Mouse (Mus musculus) lung, embryonic 14.5 days (tissue): ENCODE results near the gene Lrrc1. TPM values are rescaled to one million over a fixed set of nuclear protein-coding genes. Genes with fewer than 3 reads are reported as not detected.

ENCODE experiments used
- ATAC-seq: fragments of 200-750 bp; cut with Nextera tagmentation; 2 replicates; pipeline ENCODE4 v1.8.0; 2017; ENCODE audit warnings: mild to moderate bottlenecking, moderate TSS enrichment, moderate library complexity; ENCODE audit not compliant: insufficient read depth
- DNase-seq: peaks from one replicate; pipeline ENCODE4 v3.0.0-alpha.2; 2015
- H3K27ac ChIP-seq: fragments of 300-500 bp; sonication (generic); 2 replicates; pipeline ENCODE4 v1.5.1; 2014; ENCODE audit warnings: low read depth, mild to moderate bottlenecking, moderate library complexity
- H3K27me3 ChIP-seq: fragments of 300-500 bp; sonication (generic); 2 replicates; pipeline ENCODE4 v1.6.1; 2014; ENCODE audit warnings: low read length, control low read depth; ENCODE audit not compliant: insufficient read depth
- H3K36me3 ChIP-seq: fragments of 300-500 bp; sonication (generic); 2 replicates; pipeline ENCODE4 v1.6.1; 2014; ENCODE audit warnings: control low read depth; ENCODE audit not compliant: insufficient read depth
- H3K4me1 ChIP-seq: fragments of 300-500 bp; sonication (generic); 2 replicates; pipeline ENCODE4 v1.6.1; 2014; ENCODE audit warnings: antibody characterized with exemption, control low read depth; ENCODE audit not compliant: insufficient read depth
- H3K4me2 ChIP-seq: fragments of 300-500 bp; sonication (generic); 2 replicates; pipeline ENCODE4 v1.6.1; 2014; ENCODE audit warnings: mild to moderate bottlenecking
- H3K4me3 ChIP-seq: fragments of 300-500 bp; sonication (generic); 2 replicates; pipeline ENCODE4 v1.5.1; 2014; ENCODE audit warnings: low read depth, low read length
- H3K9ac ChIP-seq: fragments of 300-500 bp; sonication (generic); 2 replicates; pipeline ENCODE4 v1.6.1; 2014
- H3K9me3 ChIP-seq: fragments of 300-500 bp; sonication (generic); 2 replicates; pipeline ENCODE4 v1.6.1; 2016; ENCODE audit warnings: low read depth, low read length, control low read depth
- CTCF ChIP-seq: IDR thresholded peaks from 2 replicates; pipeline ENCODE4 v1.5.1; 2016; ENCODE audit warnings: antibody characterized with exemption, low read depth
- WGBS: fragments of 180-500 bp; shearing (Covaris S2); extraction: QIAGEN DNeasy Blood & Tissue Kit; methylation state at CpG from one replicate; pipeline ENCODE4 v1.1.7; 2014; 5-methylcytosine and 5-hydroxymethylcytosine counted together
- polyA plus RNA-seq: library from polyadenylated mRNA; unstranded; fragments of >200 nt; fragmentation: Nextera tagmentation; extraction: Ambion mirVana; gene quantifications from 2 replicates; pipeline ENCODE4 v1.2.1, GENCODE M21; 2014

Lrrc1 gene
- polyA plus RNA-seq, 1 experiment from 2014 or later = 9.5 TPM

DNA sequence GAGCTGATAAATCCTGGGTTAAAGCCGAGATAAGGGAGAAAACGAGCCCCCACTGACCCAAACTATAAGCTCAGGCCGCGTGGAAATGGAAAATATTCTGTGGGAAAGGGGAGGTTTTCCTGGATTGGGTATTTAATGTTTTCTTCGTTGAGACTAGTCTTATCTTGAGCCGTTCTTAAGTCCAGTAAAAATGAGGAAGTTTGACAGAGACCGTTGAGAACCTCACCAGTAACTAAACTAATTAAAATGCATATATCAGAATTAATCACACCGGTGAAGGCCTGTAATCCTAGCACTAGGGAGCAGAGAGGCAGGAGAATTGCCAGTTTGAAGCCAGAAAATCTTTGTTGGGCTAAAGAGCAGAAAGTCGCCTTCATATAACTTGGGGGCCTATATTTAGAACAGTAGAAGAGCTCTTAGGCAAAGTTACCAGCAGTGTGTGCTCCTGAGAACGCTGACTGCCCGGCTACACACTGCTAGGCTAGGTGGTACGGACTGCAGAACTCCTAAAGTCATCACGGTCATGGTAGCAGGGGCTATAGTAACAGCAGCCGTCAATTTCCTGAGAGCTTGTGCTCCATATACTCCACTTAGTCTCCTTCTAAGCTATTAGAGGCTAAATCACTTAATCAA, 116.4 kb downstream of the Lrrc1 start:
- Histone ChIP-seq H3K4me2 (peak overlapping the region; percentile 55), H3K9me3 (no peaks in the 10 kb centered on the region), H3K36me3 (0 out of 2 replicates have a peak, but pooled peaks cover 3% of the 10 kb centered on the region), H3K4me1 (peaks cover 15% of the 10 kb centered on the region), H3K27me3 (no peaks in the 10 kb centered on the region), H3K4me3 (no peak overlapping the region), H3K9ac (peak overlapping the region; percentile 2; the same call in 1 of the 2 replicates), H3K27ac (peak overlapping the region; percentile 78)
- no peak for TF ChIP-seq CTCF
- peak; percentile 40; the same call in 1 of the 2 replicates for ATAC-seq
- DNase-seq = no peak
- WGBS = 34% methylated on average over 14 of the region's 14 CpGs

- TF ChIP-seq CTCF = no peak
- no peak overlapping the region for H3K4me3 ChIP-seq
- H3K36me3 ChIP-seq = 0 out of 2 replicates have a peak, but pooled peaks cover 3% of the 10 kb centered on the region
- no peaks in the 10 kb centered on the region for H3K9me3 ChIP-seq
- H3K27ac ChIP-seq = peak overlapping the region; percentile 78
- H3K4me2 ChIP-seq = peak overlapping the region; percentile 55
- peak; percentile 91 for ATAC-seq
- DNase-seq = peak; percentile 79
- H3K27me3 ChIP-seq = no peaks in the 10 kb centered on the region
- WGBS = 20% methylated on average over 23 of the region's 23 CpGs
- peak overlapping the region; percentile 2; the same call in 1 of the 2 replicates for H3K9ac ChIP-seq
- H3K4me1 ChIP-seq = peaks cover 15% of the 10 kb centered on the region
These were observed 117.2 kb downstream of the Lrrc1 start for GRCm38 (mm10) chr9:77427292-77428114.

DNA sequence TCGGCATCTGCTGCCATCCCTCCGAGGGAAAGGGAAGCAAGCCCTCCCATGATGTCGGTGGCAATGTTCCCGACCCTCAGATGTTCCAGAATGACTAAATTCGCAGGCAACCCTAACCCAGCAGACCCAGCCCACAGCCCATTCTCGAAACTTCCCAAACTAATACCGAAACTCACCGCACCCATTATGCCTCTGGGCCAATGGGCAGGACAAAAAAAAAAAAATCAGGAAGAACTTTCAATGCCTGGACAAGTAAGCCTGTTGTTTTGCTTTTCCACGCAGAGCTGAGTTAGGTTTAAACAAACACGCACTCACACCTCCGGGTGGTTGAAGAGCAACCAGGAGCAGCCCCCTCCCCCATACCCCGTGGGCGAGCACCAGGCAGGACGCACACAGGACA, 118.6 kb downstream of the Lrrc1 start:
- 45% methylated on average over 14 of the region's 14 CpGs for WGBS
- ATAC-seq (no peak), DNase-seq (no peak)
- Histone ChIP-seq H3K9me3 (no peaks in the 10 kb centered on the region), H3K36me3 (no peaks in the 10 kb centered on the region), H3K4me1 (peaks cover 15% of the 10 kb centered on the region), H3K4me3 (no peak overlapping the region), H3K27ac (no peak overlapping the region), H3K9ac (no peak overlapping the region), H3K27me3 (no peaks in the 10 kb centered on the region), H3K4me2 (no peak overlapping the region)
- no peak for TF ChIP-seq CTCF

- Histone ChIP-seq H3K36me3 (no peaks in the 10 kb centered on the region), H3K9me3 (no peaks in the 10 kb centered on the region), H3K4me2 (no peak overlapping the region), H3K4me3 (no peak overlapping the region), H3K27ac (no peak overlapping the region), H3K9ac (no peak overlapping the region), H3K4me1 (peaks cover 15% of the 10 kb centered on the region), H3K27me3 (no peaks in the 10 kb centered on the region)
- DNase-seq (no peak), ATAC-seq (no peak)
- whole genome bisulfite sequencing = 84% methylated on average over 4 of the region's 4 CpGs
- TF ChIP-seq CTCF = no peak
These were observed 119.1 kb downstream of the Lrrc1 start for GRCm38 (mm10) chr9:77425553-77425952.

DNA sequence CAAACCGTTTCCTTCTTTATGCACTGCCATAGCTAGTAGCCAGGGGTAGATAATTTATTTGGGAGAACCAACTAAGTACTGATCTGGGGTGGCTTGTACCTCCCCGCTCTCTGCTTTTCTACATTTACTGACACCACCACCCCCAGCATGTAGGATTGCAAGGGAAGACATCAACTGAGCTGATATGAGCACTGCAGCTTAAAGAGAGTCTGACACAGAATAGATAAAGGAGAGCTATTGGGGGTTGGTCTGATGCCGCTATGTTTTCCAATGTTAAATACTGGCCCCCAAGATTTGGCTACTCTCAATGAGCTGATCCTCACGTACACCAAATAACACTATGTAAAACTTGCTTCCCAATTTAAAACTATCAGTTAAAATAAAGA, 124.5 kb downstream of the Lrrc1 start:
- Histone ChIP-seq H3K27ac (no peak overlapping the region), H3K4me2 (no peak overlapping the region), H3K27me3 (no peaks in the 10 kb centered on the region), H3K9ac (no peak overlapping the region), H3K36me3 (no peaks in the 10 kb centered on the region), H3K9me3 (no peaks in the 10 kb centered on the region), H3K4me3 (no peak overlapping the region), H3K4me1 (no peaks in the 10 kb centered on the region)
- no peak for TF ChIP-seq CTCF
- WGBS = 84% methylated on average over 4 of the region's 4 CpGs
- DNase-seq (no peak), ATAC-seq (no peak)

GRCm38 (mm10) chr9:77419501-77420199, 125.0 kb downstream of the Lrrc1 start:
- H3K36me3 ChIP-seq = no peaks in the 10 kb centered on the region
- no peak overlapping the region for H3K4me2 ChIP-seq
- ATAC-seq = no peak
- H3K9me3 ChIP-seq = no peaks in the 10 kb centered on the region
- no peak overlapping the region for H3K4me3 ChIP-seq
- DNase-seq = no peak
- WGBS = 73% methylated on average over 9 of the region's 9 CpGs
- TF ChIP-seq CTCF = no peak
- no peak overlapping the region for H3K9ac ChIP-seq
- no peak overlapping the region for H3K27ac ChIP-seq
- no peaks in the 10 kb centered on the region for H3K27me3 ChIP-seq
- H3K4me1 ChIP-seq = no peaks in the 10 kb centered on the region

- Histone ChIP-seq H3K4me2 (no peak overlapping the region), H3K36me3 (no peaks in the 10 kb centered on the region), H3K4me3 (no peak overlapping the region), H3K9ac (no peak overlapping the region), H3K27me3 (no peaks in the 10 kb centered on the region), H3K27ac (no peak overlapping the region), H3K4me1 (no peaks in the 10 kb centered on the region), H3K9me3 (no peaks in the 10 kb centered on the region)
- 71% methylated on average over 2 of the region's 2 CpGs for whole genome bisulfite sequencing
- DNase-seq (no peak), ATAC-seq (no peak)
- TF ChIP-seq CTCF = no peak
These were observed 125.9 kb downstream of the Lrrc1 start for GRCm38 (mm10) chr9:77418800-77419199.
